Mouse (Mus musculus): ENCODE results near the gene Myo9b. TPM values are rescaled to one million over a fixed set of nuclear protein-coding genes. Genes with fewer than 3 reads are reported as not detected.

The Myo9b gene
- polyA plus RNA-seq, 1 experiment = 63.5 TPM

GRCm38 (mm10) chr8:71373000-71373399 is 100.5 kb downstream of the Myo9b start:
- peaks cover 74% of the 10 kb centered on the region for H3K4me1 ChIP-seq
- H3K4me3 ChIP-seq (replicated peaks) = no peak overlapping the region
- TF ChIP-seq GATA1 (IDR thresholded peaks at IDR 0.05; ENCODE audit: borderline replicate concordance, low read length) (no peak), FLI1 (IDR thresholded peaks at IDR 0.05; ENCODE audit: low read length) (no peak)
- peaks cover 21% of the 10 kb centered on the region for H3K27me3 ChIP-seq (replicated peaks)
- peaks cover 71% of the 10 kb centered on the region for H3K36me3 ChIP-seq (replicated peaks; ENCODE audit: low read length)
- no peaks in the 10 kb centered on the region for H3K9me3 ChIP-seq

DNA sequence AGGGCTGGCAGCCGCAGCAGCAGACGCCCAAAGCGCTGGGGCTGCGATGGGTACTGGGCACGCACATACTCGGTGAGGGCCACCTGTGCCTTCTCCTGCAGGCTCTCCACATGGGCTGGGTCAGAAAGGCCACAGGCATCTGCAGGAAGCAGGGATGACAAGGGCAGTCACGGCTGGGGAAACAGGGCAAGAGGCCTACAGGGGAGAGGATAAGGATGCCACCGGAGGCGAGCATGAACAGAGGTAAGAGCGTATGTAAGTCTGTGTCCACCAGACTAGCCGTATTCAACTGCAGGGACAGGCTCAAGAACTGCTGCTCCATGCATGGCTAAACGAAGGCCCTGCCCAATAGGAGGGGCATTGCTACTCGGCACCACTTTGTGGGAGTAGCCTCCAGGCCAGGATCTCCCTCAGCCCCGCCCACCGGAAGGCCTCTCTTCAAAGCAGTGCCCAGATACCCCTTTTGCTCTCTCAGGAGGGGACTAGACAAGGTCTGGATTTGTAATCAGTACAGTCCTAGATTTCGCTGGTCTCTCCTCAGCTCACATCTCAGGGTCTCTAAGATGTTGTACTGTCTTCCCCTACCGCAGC is 102.2 kb downstream of the Myo9b start:
- TF ChIP-seq GATA1 (IDR thresholded peaks at IDR 0.05; ENCODE audit: borderline replicate concordance, low read length) (no peak), FLI1 (IDR thresholded peaks at IDR 0.05; ENCODE audit: low read length) (no peak)
- Histone ChIP-seq H3K27me3 (replicated peaks) (peaks cover 29% of the 10 kb centered on the region), H3K4me3 (replicated peaks) (no peak overlapping the region), H3K36me3 (replicated peaks; ENCODE audit: low read length) (peaks cover 60% of the 10 kb centered on the region), H3K4me1 (peaks cover 62% of the 10 kb centered on the region), H3K9me3 (no peaks in the 10 kb centered on the region)

DNA sequence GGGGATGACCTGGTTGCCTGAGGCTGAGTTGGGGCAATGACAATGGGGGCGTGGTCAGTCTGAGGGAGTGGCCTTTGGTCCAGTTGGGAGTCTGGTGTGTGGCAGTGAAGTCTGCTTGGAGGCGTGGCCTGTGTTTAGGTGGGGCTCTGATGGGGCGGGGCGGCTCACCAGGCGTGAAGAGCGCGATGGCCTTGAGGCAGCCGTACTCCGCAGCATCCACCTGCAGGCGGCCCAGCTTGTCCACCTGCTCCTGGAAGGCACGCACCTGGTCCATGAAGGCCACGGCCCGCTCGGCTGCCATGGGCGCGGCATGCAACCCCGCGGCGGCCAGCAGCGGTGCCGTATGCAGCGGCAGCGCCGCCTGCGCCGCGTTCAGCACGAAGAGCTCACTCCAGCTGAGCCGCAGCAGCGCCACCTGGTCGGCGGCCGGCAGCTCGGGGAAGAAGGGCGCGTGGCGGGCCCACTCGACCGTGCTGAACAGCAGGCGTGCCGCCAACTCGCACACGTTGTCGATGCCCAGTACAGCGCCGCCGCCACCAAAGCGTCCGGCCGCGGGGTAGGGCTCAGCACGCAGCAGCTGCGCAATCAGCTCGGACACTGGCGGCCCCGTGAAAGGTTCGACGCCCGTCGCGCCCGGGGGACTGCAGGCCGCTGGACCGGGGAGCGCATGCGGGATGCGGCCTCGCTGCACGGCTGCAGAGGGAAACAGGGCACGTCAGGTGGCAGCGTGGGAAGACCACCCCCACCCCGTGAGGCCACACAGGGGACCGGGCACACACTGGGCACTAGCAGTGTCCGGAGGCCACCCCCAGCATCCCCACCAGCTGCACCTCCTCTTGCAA is 103.3 kb downstream of the Myo9b start:
- H3K36me3 ChIP-seq (replicated peaks; ENCODE audit: low read length) = peaks cover 57% of the 10 kb centered on the region

GRCm38 (mm10) chr8:71376423-71377030 is 104.0 kb downstream of the Myo9b start:
- Histone ChIP-seq H3K4me1 (peaks cover 71% of the 10 kb centered on the region), H3K4me3 (replicated peaks) (peak overlapping the region; percentile 85), H3K36me3 (replicated peaks; ENCODE audit: low read length) (peaks cover 57% of the 10 kb centered on the region), H3K27me3 (replicated peaks) (peaks cover 47% of the 10 kb centered on the region), H3K9me3 (no peaks in the 10 kb centered on the region)
- no peak for TF ChIP-seq FLI1 (IDR thresholded peaks at IDR 0.05; ENCODE audit: low read length)
- no peak for TF ChIP-seq GATA1 (IDR thresholded peaks at IDR 0.05; ENCODE audit: borderline replicate concordance, low read length)

More for the DNA sequence above, 103.3 kb downstream of the Myo9b start:
- TF ChIP-seq FLI1 (IDR thresholded peaks at IDR 0.05; ENCODE audit: low read length) = no peak
- TF ChIP-seq GATA1 (IDR thresholded peaks at IDR 0.05; ENCODE audit: borderline replicate concordance, low read length) = no peak
- Histone ChIP-seq H3K9me3 (no peaks in the 10 kb centered on the region), H3K4me3 (replicated peaks) (peak overlapping the region; percentile 85), H3K27me3 (replicated peaks) (peaks cover 40% of the 10 kb centered on the region), H3K4me1 (peaks cover 67% of the 10 kb centered on the region)

GRCm38 (mm10) chr8:71379008-71379407 is 106.5 kb downstream of the Myo9b start:
- Histone ChIP-seq H3K27me3 (replicated peaks) (peaks cover 60% of the 10 kb centered on the region), H3K9me3 (no peaks in the 10 kb centered on the region), H3K4me3 (replicated peaks) (no peak overlapping the region), H3K4me1 (peaks cover 61% of the 10 kb centered on the region), H3K36me3 (replicated peaks; ENCODE audit: low read length) (peaks cover 39% of the 10 kb centered on the region)
- TF ChIP-seq GATA1 (IDR thresholded peaks at IDR 0.05; ENCODE audit: borderline replicate concordance, low read length) (no peak), FLI1 (IDR thresholded peaks at IDR 0.05; ENCODE audit: low read length) (no peak)

GRCm38 (mm10) chr8:71379512-71380075 is 107.1 kb downstream of the Myo9b start:
- Histone ChIP-seq H3K36me3 (replicated peaks; ENCODE audit: low read length) (peaks cover 33% of the 10 kb centered on the region), H3K4me3 (replicated peaks) (peak overlapping the region; percentile 94), H3K4me1 (peaks cover 58% of the 10 kb centered on the region), H3K9me3 (no peaks in the 10 kb centered on the region), H3K27me3 (replicated peaks) (peaks cover 60% of the 10 kb centered on the region)
- TF ChIP-seq GATA1 (IDR thresholded peaks at IDR 0.05; ENCODE audit: borderline replicate concordance, low read length) (no peak), FLI1 (IDR thresholded peaks at IDR 0.05; ENCODE audit: low read length) (no peak)

- peaks cover 60% of the 10 kb centered on the region for H3K27me3 ChIP-seq (replicated peaks)
- TF ChIP-seq GATA1 (IDR thresholded peaks at IDR 0.05; ENCODE audit: borderline replicate concordance, low read length) (no peak), FLI1 (IDR thresholded peaks at IDR 0.05; ENCODE audit: low read length) (no peak)
- H3K4me1 ChIP-seq = peaks cover 49% of the 10 kb centered on the region
- peaks cover 25% of the 10 kb centered on the region for H3K36me3 ChIP-seq (replicated peaks; ENCODE audit: low read length)
- peak overlapping the region; percentile 94 for H3K4me3 ChIP-seq (replicated peaks)
- H3K9me3 ChIP-seq = no peaks in the 10 kb centered on the region
Measured at GRCm38 (mm10) chr8:71380178-71381171, 108.0 kb downstream of the Myo9b start.

- Histone ChIP-seq H3K27me3 (replicated peaks) (peaks cover 57% of the 10 kb centered on the region), H3K36me3 (replicated peaks; ENCODE audit: low read length) (peaks cover 14% of the 10 kb centered on the region), H3K4me3 (replicated peaks) (peak within 1 kb of the TSS; percentile 94), H3K4me1 (peaks cover 39% of the 10 kb centered on the region), H3K9me3 (no peaks in the 10 kb centered on the region)
- TF ChIP-seq FLI1 (IDR thresholded peaks at IDR 0.05; ENCODE audit: low read length) (no peak), GATA1 (IDR thresholded peaks at IDR 0.05; ENCODE audit: borderline replicate concordance, low read length) (no peak)
Measured at GRCm38 (mm10) chr8:71381421-71381970, 109.0 kb downstream of the Myo9b start, which contains the start of gene Nr2f6. Gene Nr2f6 (minus strand): TSS chr8:71381960.

Measured in megakaryocyte, embryonic 14.5 days (primary cell).